Mouse (Mus musculus) lung, adult 2 months (tissue): ENCODE data around the gene Btbd7.

Source experiments
- CTCF ChIP-seq: fragments of 200-500 bp; IDR thresholded peaks from 2 replicates; pipeline ENCODE4 v1.5.1; 2011; ENCODE audit warnings: mild to moderate bottlenecking, low read length, control low read depth; ENCODE audit not compliant: insufficient read depth
- POLR2A ChIP-seq: fragments of 200-500 bp; IDR thresholded peaks from 2 replicates; pipeline ENCODE4 v1.6.1; 2011; ENCODE audit warnings: low read depth, mild to moderate bottlenecking, control low read depth, low read length, borderline replicate concordance; ENCODE audit errors: extremely low read depth

DNA sequence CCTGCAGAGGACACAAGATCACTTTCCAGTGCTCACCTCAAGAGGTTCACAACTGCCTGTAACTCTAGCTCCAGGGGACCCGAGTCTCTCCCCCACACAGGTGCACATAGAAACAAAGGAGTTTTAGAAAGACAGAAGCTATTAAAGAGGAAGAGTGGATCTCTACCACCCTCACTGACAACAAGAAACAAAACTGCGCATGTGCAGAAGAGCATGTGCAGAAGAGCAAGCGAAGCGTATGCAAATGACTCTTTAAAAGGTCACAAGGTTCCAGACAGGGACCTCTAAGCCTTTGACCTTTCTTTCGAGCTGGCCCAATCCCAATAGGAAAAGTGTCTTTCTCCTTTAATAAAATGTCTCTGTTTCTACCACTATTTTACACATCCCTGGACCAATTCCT, 10.3 kb upstream of the Btbd7 start:
- TF ChIP-seq CTCF (no peak), POLR2A (no peak)
